Mouse (Mus musculus) liver, adult 2 months (tissue): ENCODE results near the gene Med23. TPM values are rescaled to one million over a fixed set of nuclear protein-coding genes. Genes with fewer than 3 reads are reported as not detected.
A peak's percentile ranks its signal among the peaks of the same experiment; 100 is the strongest.

Experiments
- DNase-seq: peaks from one replicate; pipeline ENCODE4 v3.0.0-alpha.2; 2011; ENCODE audit warnings: low read depth, low spot score; ENCODE audit errors: extremely low read depth
- H3K27ac ChIP-seq: fragments of 200-500 bp; replicated peaks from 2 replicates; pipeline ENCODE4 v1.5.1; 2012; ENCODE audit warnings: low read depth, mild to moderate bottlenecking, control low read depth, inconsistent platforms, low read length; ENCODE audit not compliant: insufficient read depth
- H3K27me3 ChIP-seq: fragments of 200-500 bp; 2 replicates; pipeline ENCODE4 v1.6.1; 2012; ENCODE audit warnings: mild to moderate bottlenecking, moderate library complexity, low read length, inconsistent platforms; ENCODE audit not compliant: control insufficient read depth, insufficient read depth
- H3K36me3 ChIP-seq: fragments of 200-500 bp; 2 replicates; pipeline ENCODE4 v1.6.1; 2012; ENCODE audit warnings: low read length, inconsistent platforms; ENCODE audit not compliant: control insufficient read depth, insufficient read depth
- H3K4me1 ChIP-seq: fragments of 200-500 bp; 2 replicates; pipeline ENCODE4 v1.6.1; 2011; ENCODE audit warnings: low read length; ENCODE audit not compliant: control insufficient read depth, insufficient read depth
- H3K4me3 ChIP-seq: fragments of 200-500 bp; 2 replicates; pipeline ENCODE4 v1.5.1; 2011; ENCODE audit warnings: low read depth, mild to moderate bottlenecking, control low read depth, low read length, moderate library complexity; ENCODE audit not compliant: insufficient read depth
- H3K79me2 ChIP-seq: fragments of 200-500 bp; 2 replicates; pipeline ENCODE4 v1.6.1; 2012; ENCODE audit warnings: inconsistent platforms, mild to moderate bottlenecking, low read length, moderate library complexity; ENCODE audit not compliant: control insufficient read depth, insufficient read depth
- H3K9ac ChIP-seq: fragments of 200-500 bp; 2 replicates; pipeline ENCODE4 v1.6.1; 2012; ENCODE audit warnings: low read depth, mild to moderate bottlenecking, control low read depth, inconsistent platforms, low read length
- CTCF ChIP-seq: fragments of 200-500 bp; IDR thresholded peaks from 2 replicates; pipeline ENCODE4 v1.5.1; 2011; ENCODE audit warnings: low read depth, low read length, control low read depth
- POLR2A ChIP-seq: fragments of 200-500 bp; IDR thresholded peaks from 2 replicates; pipeline ENCODE4 v1.6.1; 2011; ENCODE audit warnings: low read length, control low read depth; ENCODE audit not compliant: insufficient read depth; ENCODE audit errors: extremely low read depth
- WGBS: fragments of 180-500 bp; shearing (Covaris S2); methylation state at CpG from one replicate; pipeline ENCODE4 v1.1.7; 2018; 5-methylcytosine and 5-hydroxymethylcytosine counted together
- polyA plus RNA-seq: library from polyadenylated mRNA; depleted of rRNA; stranded (reverse); fragments of >200 nt; gene quantifications from 2 replicates; pipeline ENCODE4 v1.2.3, GENCODE M21; 2012
- total RNA-seq: library from RNA; depleted of rRNA; stranded (reverse); fragments of >200 nt; gene quantifications from 2 replicates; pipeline ENCODE4 v1.2.3, GENCODE M21; 2014

Med23 gene
- total and polyA plus RNA-seq, 2 experiments, result 6.2 to 7.7 TPM

- Histone ChIP-seq H3K9ac (no peak overlapping the region), H3K79me2 (no peaks in the 10 kb centered on the region; the same call in 1 of the 2 replicates), H3K4me1 (no peaks in the 10 kb centered on the region), H3K36me3 (peaks cover 51% of the 10 kb centered on the region), H3K27me3 (no peaks in the 10 kb centered on the region), H3K27ac (no peak overlapping the region), H3K4me3 (no peak overlapping the region)
- 93% methylated on average over 9 of the region's 9 CpGs for WGBS
- no peak for DNase-seq
- TF ChIP-seq POLR2A (no peak), CTCF (peak; percentile 36; the same call in 1 of the 2 replicates)
Measured at GRCm38 (mm10) chr10:24886008-24886407, 16.2 kb downstream of the Med23 start.

- no peak for TF ChIP-seq POLR2A
- no peak for TF ChIP-seq CTCF
- no peak overlapping the region for H3K4me3 ChIP-seq
- no peaks in the 10 kb centered on the region for H3K4me1 ChIP-seq
- peaks cover 52% of the 10 kb centered on the region for H3K36me3 ChIP-seq
- no peak for DNase-seq
- no peak overlapping the region for H3K9ac ChIP-seq
- no peaks in the 10 kb centered on the region for H3K27me3 ChIP-seq
- no peak overlapping the region for H3K27ac ChIP-seq
- no peaks in the 10 kb centered on the region for H3K79me2 ChIP-seq
- 96% methylated on average over 7 of the region's 7 CpGs for WGBS
Measured at GRCm38 (mm10) chr10:24888343-24888742, 18.6 kb downstream of the Med23 start.

DNA sequence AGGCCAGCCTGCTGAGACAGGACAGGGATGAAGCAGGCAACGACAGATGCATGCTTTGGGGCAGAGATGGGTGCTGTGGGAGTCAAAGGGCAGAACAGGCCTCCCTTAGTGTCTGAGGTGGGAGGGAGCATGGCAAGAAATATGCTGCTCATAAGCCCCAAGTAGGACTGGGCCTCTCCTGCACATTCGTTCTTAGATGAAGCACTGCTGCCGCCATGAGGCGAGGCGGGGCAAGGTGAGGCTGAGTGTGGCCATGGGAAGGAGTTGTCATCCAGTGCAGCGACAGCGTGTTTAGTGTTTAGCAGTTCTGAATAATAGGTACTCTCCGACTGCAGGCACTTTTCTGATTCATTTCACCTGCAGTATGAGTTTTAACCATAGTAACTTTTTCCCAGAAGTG lies 26.1 kb downstream of the Med23 start:
- H3K27me3 ChIP-seq, result no peaks in the 10 kb centered on the region
- H3K4me3 ChIP-seq, result no peak overlapping the region
- H3K36me3 ChIP-seq, result peaks cover 64% of the 10 kb centered on the region
- no peak overlapping the region for H3K27ac ChIP-seq
- no peak for DNase-seq
- H3K9ac ChIP-seq, result no peak overlapping the region
- TF ChIP-seq CTCF, result no peak
- TF ChIP-seq POLR2A, result no peak
- no peaks in the 10 kb centered on the region for H3K4me1 ChIP-seq
- WGBS, result 93% methylated on average over 8 of the region's 8 CpGs
- no peaks in the 10 kb centered on the region for H3K79me2 ChIP-seq

DNA sequence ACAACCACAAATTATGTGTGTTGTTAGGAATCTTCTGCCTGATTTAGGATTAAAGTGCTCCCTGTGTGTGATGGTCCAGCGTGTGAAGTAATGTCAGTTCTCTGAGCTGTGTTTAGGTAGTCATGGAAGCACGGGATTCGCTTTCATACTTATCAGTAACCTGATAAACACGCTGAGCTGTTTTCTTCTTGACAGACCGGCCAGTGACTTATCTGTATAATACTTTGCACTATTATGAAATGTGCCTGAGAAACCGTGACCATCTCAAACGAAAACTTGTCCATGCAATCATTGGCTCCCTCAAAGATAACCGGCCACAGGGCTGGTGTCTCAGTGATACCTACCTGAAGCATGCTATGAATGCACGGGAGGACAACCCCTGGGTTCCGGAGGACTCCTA lies 35.8 kb downstream of the Med23 start:
- H3K27ac ChIP-seq, result no peak overlapping the region
- H3K27me3 ChIP-seq, result no peaks in the 10 kb centered on the region
- H3K4me1 ChIP-seq, result no peaks in the 10 kb centered on the region
- peaks cover 68% of the 10 kb centered on the region for H3K36me3 ChIP-seq
- no peak overlapping the region for H3K9ac ChIP-seq
- H3K79me2 ChIP-seq, result no peaks in the 10 kb centered on the region
- DNase-seq, result peak; percentile 9
- 75% methylated on average over 10 of the region's 10 CpGs for WGBS
- H3K4me3 ChIP-seq, result no peak overlapping the region
- TF ChIP-seq CTCF (no peak), POLR2A (no peak)

DNA sequence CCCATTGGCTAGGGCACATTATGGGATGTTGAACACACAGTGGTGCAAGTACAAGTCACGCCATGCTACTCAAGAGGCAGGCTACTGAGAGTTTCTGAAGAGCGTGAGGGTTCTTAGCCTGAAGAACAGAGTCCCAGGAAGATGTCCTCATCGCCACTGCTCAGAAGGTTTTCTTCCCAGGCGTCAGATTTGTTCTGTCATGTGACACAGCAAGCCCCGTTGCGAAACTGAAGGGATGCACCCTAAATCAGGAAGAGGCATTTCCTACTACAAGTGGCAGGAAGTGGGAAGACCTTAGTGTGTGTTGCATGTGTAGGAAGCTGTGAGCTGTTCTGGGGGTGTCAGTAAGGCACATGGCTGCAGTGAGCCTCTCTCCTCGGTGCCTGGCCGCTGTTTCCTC lies 41.4 kb downstream of the Med23 start:
- WGBS, result 56% methylated on average over 8 of the region's 8 CpGs
- Histone ChIP-seq H3K79me2 (no peaks in the 10 kb centered on the region), H3K27me3 (no peaks in the 10 kb centered on the region), H3K4me1 (no peaks in the 10 kb centered on the region), H3K4me3 (no peak overlapping the region), H3K36me3 (peaks cover 41% of the 10 kb centered on the region), H3K9ac (no peak overlapping the region), H3K27ac (no peak overlapping the region)
- peak; percentile 65 for DNase-seq
- no peak for TF ChIP-seq CTCF
- TF ChIP-seq POLR2A, result no peak

- peaks cover 43% of the 10 kb centered on the region for H3K36me3 ChIP-seq
- no peaks in the 10 kb centered on the region for H3K79me2 ChIP-seq
- H3K4me1 ChIP-seq, result no peaks in the 10 kb centered on the region
- H3K27me3 ChIP-seq, result no peaks in the 10 kb centered on the region
- TF ChIP-seq POLR2A (no peak), CTCF (no peak)
- no peak overlapping the region for H3K27ac ChIP-seq
- DNase-seq, result no peak
- 69% methylated on average over 14 of the region's 14 CpGs for WGBS
- H3K9ac ChIP-seq, result no peak overlapping the region
- no peak overlapping the region for H3K4me3 ChIP-seq
Measured at GRCm38 (mm10) chr10:24912576-24912975, 42.8 kb downstream of the Med23 start.
